Mouse (Mus musculus) right cerebral cortex, postnatal 14 days (tissue): ENCODE measurements at regions not wholly inside any gene's neighbourhood (a gene's known extent, or its start where the extent isn't known, plus 50 kb on each side); places are given as distances from the start of the nearest gene placed in this dataset.

Experiments used
- DNase-seq: peaks from one replicate; pipeline ENCODE4 v3.0.0; 2022

- no peak for DNase-seq
These were observed 55.0 kb downstream of the Zfp648 start for GRCm38 (mm10) chr1:154255971-154256370.

DNA sequence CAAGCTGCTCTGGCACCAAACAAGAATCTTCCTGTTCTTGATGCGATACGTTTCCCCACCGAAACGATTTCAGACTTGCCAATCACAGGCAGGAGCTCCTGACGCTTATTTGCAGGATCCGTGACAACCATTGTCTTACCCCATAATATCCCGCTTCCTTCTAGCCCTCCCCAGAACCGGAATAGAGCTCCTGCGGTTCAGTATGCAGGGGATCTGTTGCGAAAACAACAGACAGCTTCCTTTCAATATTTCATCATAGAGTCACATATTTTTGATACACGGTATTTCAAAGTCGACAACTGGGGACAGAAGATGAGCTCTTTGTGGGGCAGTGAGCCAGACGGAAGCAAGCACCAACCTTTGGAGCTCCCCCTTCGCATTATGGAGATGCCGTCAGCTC lies 55.8 kb downstream of the Zfp648 start:
- no peak for DNase-seq

GRCm38 (mm10) chr1:154258511-154258910 lies 57.5 kb downstream of the Zfp648 start:
- DNase-seq, result no peak

- DNase-seq, result no peak
These were observed 59.4 kb downstream of the Zfp648 start for GRCm38 (mm10) chr1:154260393-154260792.

GRCm38 (mm10) chr1:154281438-154281837 lies 80.5 kb downstream of the Zfp648 start:
- peak; percentile 51 for DNase-seq

- no peak for DNase-seq
These were observed 85.1 kb downstream of the Zfp648 start for GRCm38 (mm10) chr1:154286080-154286479.

DNA sequence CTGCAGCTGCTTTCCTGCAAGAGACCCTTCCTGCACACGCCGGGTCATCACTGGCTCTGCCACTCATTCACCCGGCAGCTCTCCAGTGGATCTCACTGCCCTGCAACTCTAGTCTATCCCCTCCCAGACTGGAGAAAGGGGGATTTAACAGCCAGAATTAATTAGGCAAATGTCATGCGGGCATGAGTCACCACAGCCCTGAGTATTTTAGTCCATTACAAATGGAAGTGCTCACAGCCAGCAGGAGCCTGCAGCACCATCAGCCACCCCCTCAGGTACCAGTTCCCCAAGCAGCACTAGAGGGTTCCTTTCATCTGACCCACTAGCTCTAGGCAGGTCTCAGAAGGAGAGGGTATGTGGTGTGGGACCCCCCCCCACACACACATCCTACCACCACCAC lies 91.7 kb downstream of the Zfp648 start:
- no peak for DNase-seq

- no peak for DNase-seq
These were observed 95.1 kb downstream of the Zfp648 start for GRCm38 (mm10) chr1:154296080-154296479.

- DNase-seq, result no peak
These were observed 98.9 kb downstream of the Zfp648 start for GRCm38 (mm10) chr1:154299866-154300265.

DNA sequence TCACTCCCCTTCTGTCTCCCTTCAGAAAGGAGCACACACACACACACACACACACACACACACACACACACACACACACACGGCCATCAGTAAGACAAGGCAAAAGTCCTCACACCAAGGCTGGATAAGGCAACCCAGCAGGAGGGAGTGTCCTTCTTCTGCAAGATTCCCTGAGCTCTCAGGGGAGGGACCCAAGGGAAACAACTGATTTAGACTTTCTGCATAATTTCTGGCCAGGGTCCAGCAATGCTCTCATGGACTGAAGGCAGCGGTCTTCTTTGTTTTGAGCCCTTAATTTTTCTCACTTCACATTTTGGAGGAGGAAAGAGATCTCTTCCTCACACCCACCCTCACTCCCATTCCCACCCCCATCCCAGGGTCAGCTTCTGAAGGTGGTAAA lies 108.7 kb downstream of the Zfp648 start:
- DNase-seq, result no peak
